Mouse (Mus musculus) CH12.LX (cell line): ENCODE measurements at regions not wholly inside any gene's neighbourhood (a gene's known extent, or its start where the extent isn't known, plus 50 kb on each side); places are given as distances from the start of the nearest gene placed in this dataset.

Experiments used
- CHD2 ChIP-seq: IDR thresholded peaks from 2 replicates; pipeline ENCODE4 v1.6.1; 2011; ENCODE audit warnings: low read length, improper control_type of control experiment
- CTCF ChIP-seq, 2 experiments: IDR thresholded peaks in 1 of 2; conservative IDR thresholded peaks in 1 of 2; 2 replicates each; pipeline ENCODE4 v1.5.1; 2011 to 2012; ENCODE audit warnings: low read depth in 2 of 2, low read length in 2 of 2, improper control_type of control experiment in 1 of 2, inconsistent platforms in 1 of 2, mild to moderate bottlenecking in 1 of 2, moderate library complexity in 1 of 2
- EP300 ChIP-seq: IDR thresholded peaks from 2 replicates; pipeline ENCODE4 v1.6.1; 2011; ENCODE audit warnings: low read length, improper control_type of control experiment
- MAX ChIP-seq: IDR thresholded peaks from 2 replicates; pipeline ENCODE4 v1.6.1; 2011; ENCODE audit warnings: low read length, improper control_type of control experiment
- MEF2A ChIP-seq: IDR thresholded peaks from 2 replicates; pipeline ENCODE4 v1.6.1; 2014; ENCODE audit warnings: low read depth, mild to moderate bottlenecking, inconsistent platforms, low read length, improper control_type of control experiment, borderline replicate concordance
- POLR2A ChIP-seq: IDR thresholded peaks from 2 replicates; pipeline ENCODE4 v1.6.1; 2011; ENCODE audit warnings: low read depth, mild to moderate bottlenecking, improper control_type of control experiment, low read length
- USF1 ChIP-seq: IDR thresholded peaks from 2 replicates; pipeline ENCODE4 v1.6.1; 2014; ENCODE audit warnings: low read depth, mild to moderate bottlenecking, inconsistent platforms, low read length, improper control_type of control experiment

DNA sequence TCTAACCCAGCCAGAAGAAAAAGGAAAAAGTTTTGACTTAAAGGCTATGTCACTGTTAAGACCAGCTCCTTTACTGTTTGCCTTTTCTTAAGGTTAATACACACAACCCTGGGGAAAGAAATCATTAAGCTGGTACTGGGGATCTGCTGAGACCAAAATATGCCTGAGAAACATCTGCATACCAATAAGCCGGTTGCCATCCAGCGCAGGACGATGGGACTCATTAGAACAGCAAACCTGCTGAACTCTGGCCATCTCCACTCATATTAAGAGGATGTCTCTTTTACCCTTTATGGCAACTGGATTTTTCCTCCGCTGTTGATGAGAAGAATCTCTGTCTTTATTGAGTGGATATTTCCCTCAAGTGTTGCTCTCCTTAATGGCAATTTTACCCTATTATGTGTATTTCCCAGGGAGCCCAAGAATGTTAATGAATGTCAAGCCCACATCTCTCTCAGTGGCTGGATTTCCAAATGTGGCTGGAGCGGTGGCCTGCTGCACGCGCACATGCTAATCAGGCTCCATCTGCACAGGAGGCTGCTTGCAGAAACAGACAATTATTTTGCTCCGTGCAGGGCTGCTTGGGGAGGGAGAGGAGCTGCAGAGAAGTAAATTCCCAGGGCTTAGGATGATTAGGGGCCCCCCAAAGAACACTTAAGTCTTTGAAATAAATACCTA lies 351.6 kb upstream of the Map3k7 start:
- TF ChIP-seq CTCF (conservative IDR thresholded peaks at IDR 0.05 in 1 of 2, IDR thresholded peaks at IDR 0.05 in 1 of 2; ENCODE audit: low read depth in 2 of 2, low read length in 2 of 2) (no peak), MEF2A (no peak), USF1 (no peak), POLR2A (no peak), CHD2 (no peak), MAX (no peak), EP300 (no peak)
